Mouse (Mus musculus): ENCODE measurements around the gene Ccdc85c. TPM values are rescaled to one million over a fixed set of nuclear protein-coding genes. Genes with fewer than 3 reads are reported as not detected.

The Ccdc85c gene
- polyA plus RNA-seq, 2 experiments, result 1.8 TPM

GRCm38 (mm10) chr12:108246759-108247500 is 28.3 kb downstream of the Ccdc85c start:
- Histone ChIP-seq H3K9ac (replicated peaks) (no peak overlapping the region), H3K9me3 (ENCODE audit: control insufficient read depth, low read length) (no peaks in the 10 kb centered on the region), H3K4me3 (ENCODE audit: insufficient read depth in 1 of 2, low read depth in 2 of 2, low read length in 2 of 2) (no peak overlapping the region), H3K27me3 (ENCODE audit: control insufficient read depth, insufficient read depth, low read length) (no peaks in the 10 kb centered on the region), H3K4me1 (replicated peaks; ENCODE audit: control insufficient read depth in 2 of 2, insufficient read depth in 2 of 2, low read length in 1 of 2) (peaks cover 0 to 14% of the 10 kb centered on the region in 2 experiments; a peak in 3 of 4 replicates), H3K27ac (no peak overlapping the region), H3K4me2 (ENCODE audit: low read depth) (no peak overlapping the region), H3K36me3 (replicated peaks; ENCODE audit: control insufficient read depth, insufficient read depth, low read depth) (no peaks in the 10 kb centered on the region)
- TF ChIP-seq EP300 (IDR thresholded peaks at IDR 0.05; ENCODE audit: low read depth), result no peak
- TF ChIP-seq CTCF (IDR thresholded peaks at IDR 0.05; ENCODE audit: low read depth), result no peak
- ATAC-seq (ENCODE audit: insufficient read depth), result no peak
- 42% methylated on average over 10 of the region's 10 CpGs for WGBS (ENCODE audit: insufficient replicate concordance)
- DNase-seq (ENCODE audit: low read depth in 3 of 3, low spot score in 3 of 3), result no peak

- Histone ChIP-seq H3K4me1 (replicated peaks; ENCODE audit: control insufficient read depth in 2 of 2, insufficient read depth in 2 of 2, low read length in 1 of 2) (peaks cover 0 to 12% of the 10 kb centered on the region in 2 experiments; a peak in 3 of 4 replicates), H3K27ac (no peak overlapping the region), H3K4me2 (ENCODE audit: low read depth) (no peak overlapping the region), H3K9ac (replicated peaks) (no peak overlapping the region), H3K9me3 (ENCODE audit: control insufficient read depth, low read length) (no peaks in the 10 kb centered on the region), H3K4me3 (ENCODE audit: insufficient read depth in 1 of 2, low read depth in 2 of 2, low read length in 2 of 2) (no peak overlapping the region), H3K27me3 (ENCODE audit: control insufficient read depth, insufficient read depth, low read length) (no peaks in the 10 kb centered on the region), H3K36me3 (replicated peaks; ENCODE audit: control insufficient read depth, insufficient read depth, low read depth) (no peaks in the 10 kb centered on the region)
- no peak for DNase-seq (ENCODE audit: low read depth in 3 of 3, low spot score in 3 of 3)
- TF ChIP-seq EP300 (IDR thresholded peaks at IDR 0.05; ENCODE audit: low read depth) (no peak), CTCF (IDR thresholded peaks at IDR 0.05; ENCODE audit: low read depth) (no peak)
- ATAC-seq (ENCODE audit: insufficient read depth), result no peak
- WGBS (ENCODE audit: insufficient replicate concordance), result 44% methylated on average over 9 of the region's 9 CpGs
Measured at GRCm38 (mm10) chr12:108245579-108245978, 29.6 kb downstream of the Ccdc85c start.

- no peaks in the 10 kb centered on the region for H3K36me3 ChIP-seq (replicated peaks; ENCODE audit: control insufficient read depth, insufficient read depth, low read depth)
- H3K27me3 ChIP-seq (ENCODE audit: control insufficient read depth, insufficient read depth, low read length), result no peaks in the 10 kb centered on the region
- 0% methylated on average over 8 of the region's 8 CpGs for WGBS (ENCODE audit: insufficient replicate concordance)
- H3K4me1 ChIP-seq (replicated peaks; ENCODE audit: control insufficient read depth in 2 of 2, insufficient read depth in 2 of 2, low read length in 1 of 2), result peaks cover 0 to 10% of the 10 kb centered on the region in 2 experiments; a peak in 3 of 4 replicates
- DNase-seq (ENCODE audit: low read depth in 3 of 3, low spot score in 3 of 3) (peak; percentile 32 to 38 (median 34)), ATAC-seq (ENCODE audit: insufficient read depth) (peak; percentile 23; the same call in 1 of the 2 replicates)
- H3K9me3 ChIP-seq (ENCODE audit: control insufficient read depth, low read length), result no peaks in the 10 kb centered on the region
- H3K9ac ChIP-seq (replicated peaks), result no peak overlapping the region
- no peak overlapping the region for H3K4me3 ChIP-seq (ENCODE audit: insufficient read depth in 1 of 2, low read depth in 2 of 2, low read length in 2 of 2)
- H3K27ac ChIP-seq, result no peak overlapping the region
- H3K4me2 ChIP-seq (ENCODE audit: low read depth), result peak overlapping the region; percentile 24
- TF ChIP-seq EP300 (IDR thresholded peaks at IDR 0.05; ENCODE audit: low read depth) (no peak), CTCF (IDR thresholded peaks at IDR 0.05; ENCODE audit: low read depth) (no peak)
Measured at GRCm38 (mm10) chr12:108244778-108245177, 30.4 kb downstream of the Ccdc85c start.

- Histone ChIP-seq H3K36me3 (replicated peaks; ENCODE audit: control insufficient read depth, insufficient read depth, low read depth) (no peaks in the 10 kb centered on the region), H3K27ac (no peak overlapping the region), H3K27me3 (ENCODE audit: control insufficient read depth, insufficient read depth, low read length) (no peaks in the 10 kb centered on the region), H3K4me3 (ENCODE audit: insufficient read depth in 1 of 2, low read depth in 2 of 2, low read length in 2 of 2) (no peak overlapping the region), H3K4me2 (ENCODE audit: low read depth) (no peak overlapping the region), H3K4me1 (replicated peaks; ENCODE audit: control insufficient read depth in 2 of 2, insufficient read depth in 2 of 2, low read length in 1 of 2) (peaks cover 0 to 15% of the 10 kb centered on the region in 2 experiments; a peak in 3 of 4 replicates), H3K9me3 (ENCODE audit: control insufficient read depth, low read length) (no peaks in the 10 kb centered on the region), H3K9ac (replicated peaks) (no peak overlapping the region)
- DNase-seq (ENCODE audit: low read depth in 3 of 3, low spot score in 3 of 3) (no peak), ATAC-seq (ENCODE audit: insufficient read depth) (no peak)
- no peak for TF ChIP-seq CTCF (IDR thresholded peaks at IDR 0.05; ENCODE audit: low read depth)
- TF ChIP-seq EP300 (IDR thresholded peaks at IDR 0.05; ENCODE audit: low read depth), result no peak
- 72% methylated on average over 20 of the region's 20 CpGs for WGBS (ENCODE audit: insufficient replicate concordance)
Measured at GRCm38 (mm10) chr12:108242243-108242745, 32.9 kb downstream of the Ccdc85c start.

- 41% methylated on average over 6 of the region's 6 CpGs for WGBS (ENCODE audit: insufficient replicate concordance)
- peaks cover 0 to 17% of the 10 kb centered on the region in 2 experiments; a peak in 3 of 4 replicates for H3K4me1 ChIP-seq (replicated peaks; ENCODE audit: control insufficient read depth in 2 of 2, insufficient read depth in 2 of 2, low read length in 1 of 2)
- no peak for ATAC-seq (ENCODE audit: insufficient read depth)
Measured at GRCm38 (mm10) chr12:108241626-108242025, 33.6 kb downstream of the Ccdc85c start.

More at GRCm38 (mm10) chr12:108241626-108242025, 33.6 kb downstream of the Ccdc85c start:
- no peak for TF ChIP-seq EP300 (IDR thresholded peaks at IDR 0.05; ENCODE audit: low read depth)
- TF ChIP-seq CTCF (IDR thresholded peaks at IDR 0.05; ENCODE audit: low read depth), result no peak
- Histone ChIP-seq H3K27me3 (ENCODE audit: control insufficient read depth, insufficient read depth, low read length) (no peaks in the 10 kb centered on the region), H3K9ac (replicated peaks) (no peak overlapping the region), H3K9me3 (ENCODE audit: control insufficient read depth, low read length) (no peaks in the 10 kb centered on the region), H3K36me3 (replicated peaks; ENCODE audit: control insufficient read depth, insufficient read depth, low read depth) (no peaks in the 10 kb centered on the region), H3K4me2 (ENCODE audit: low read depth) (no peak overlapping the region), H3K4me3 (ENCODE audit: insufficient read depth in 1 of 2, low read depth in 2 of 2, low read length in 2 of 2) (no peak overlapping the region), H3K27ac (no peak overlapping the region)
- no peak for DNase-seq (ENCODE audit: low read depth in 3 of 3, low spot score in 3 of 3)
